Mouse (Mus musculus): ENCODE data around the gene Abcb5.
"Not testable (repeated sequence)": the region's sequence is repeated elsewhere in the genome, so short reads cannot be mapped to it uniquely, and the experiment has no call there.

Gene Abcb5

GRCm38 (mm10) chr12:118966321-118966720 lies at the start of gene Abcb5:
TSS of gene Abcb5 (minus strand) at chr12:118966421.
- no peak for DNase-seq (ENCODE audit: extremely low spot score)

GRCm38 (mm10) chr12:118999230-118999629 lies 33.0 kb upstream of the Abcb5 start:
- DNase-seq (ENCODE audit: extremely low spot score): no peak

- no peak for DNase-seq (ENCODE audit: extremely low spot score)
Observed at GRCm38 (mm10) chr12:118994328-118995166, 28.3 kb upstream of the Abcb5 start.

GRCm38 (mm10) chr12:118984852-118985251 lies 18.6 kb upstream of the Abcb5 start:
- DNase-seq (ENCODE audit: extremely low spot score): no peak

GRCm38 (mm10) chr12:118930386-118931318 lies 35.6 kb downstream of the Abcb5 start:
- DNase-seq (ENCODE audit: extremely low spot score): peak; percentile 79

- peak; percentile 63 for DNase-seq (ENCODE audit: extremely low spot score)
Observed at GRCm38 (mm10) chr12:118926813-118927281, 39.4 kb downstream of the Abcb5 start.

- DNase-seq (ENCODE audit: extremely low spot score): not testable (repeated sequence)
Observed at GRCm38 (mm10) chr12:118923874-118924273, 42.3 kb downstream of the Abcb5 start.

GRCm38 (mm10) chr12:118917771-118918170 lies 48.5 kb downstream of the Abcb5 start:
- DNase-seq (ENCODE audit: extremely low spot score): no peak

- no peak for DNase-seq (ENCODE audit: extremely low spot score)
Observed at GRCm38 (mm10) chr12:118910360-118910759, 55.9 kb downstream of the Abcb5 start.

- DNase-seq (ENCODE audit: extremely low spot score): peak; percentile 8
Observed at GRCm38 (mm10) chr12:118902249-118902648, 64.0 kb downstream of the Abcb5 start.

- DNase-seq (ENCODE audit: extremely low spot score): no peak
Observed at GRCm38 (mm10) chr12:118887964-118888363, 78.3 kb downstream of the Abcb5 start.

GRCm38 (mm10) chr12:118882790-118883189 lies 83.4 kb downstream of the Abcb5 start:
- no peak for DNase-seq (ENCODE audit: extremely low spot score)

GRCm38 (mm10) chr12:118872673-118873072 lies 93.5 kb downstream of the Abcb5 start:
- DNase-seq (ENCODE audit: extremely low spot score): no peak

- DNase-seq (ENCODE audit: extremely low spot score): peak; percentile 53
Observed at GRCm38 (mm10) chr12:118856151-118856550, 110.1 kb downstream of the Abcb5 start.

GRCm38 (mm10) chr12:118854831-118855453 lies 111.3 kb downstream of the Abcb5 start:
- peak; percentile 91 for DNase-seq (ENCODE audit: extremely low spot score)

GRCm38 (mm10) chr12:118854401-118854800 lies 111.8 kb downstream of the Abcb5 start:
- DNase-seq (ENCODE audit: extremely low spot score): no peak

- peak; percentile 54 for DNase-seq (ENCODE audit: extremely low spot score)
Observed at GRCm38 (mm10) chr12:118853331-118853730, 112.9 kb downstream of the Abcb5 start.

GRCm38 (mm10) chr12:118850851-118851410 lies 115.3 kb downstream of the Abcb5 start:
- DNase-seq (ENCODE audit: extremely low spot score): no peak

GRCm38 (mm10) chr12:118849996-118850395 lies 116.2 kb downstream of the Abcb5 start:
- peak; percentile 65 for DNase-seq (ENCODE audit: extremely low spot score)

- peak; percentile 66 for DNase-seq (ENCODE audit: extremely low spot score)
Observed at GRCm38 (mm10) chr12:118849203-118849861, 116.9 kb downstream of the Abcb5 start.
